Mouse (Mus musculus) neural tube, embryonic 11.5 days (tissue): ENCODE measurements at regions not wholly inside any gene's neighbourhood (a gene's known extent, or its start where the extent isn't known, plus 50 kb on each side); places are given as distances from the start of the nearest gene placed in this dataset.
A peak's percentile ranks its signal among the peaks of the same experiment; 100 is the strongest.

ENCODE experiments used
- ATAC-seq: fragments of 200-750 bp; cut with Nextera tagmentation; 2 replicates; pipeline ENCODE4 v1.8.0; 2017; ENCODE audit warnings: moderate number of reproducible peaks, mild to moderate bottlenecking, moderate TSS enrichment, moderate library complexity; ENCODE audit not compliant: insufficient read depth, low FRiP score, low TSS enrichment
- DNase-seq: peaks from one replicate; pipeline ENCODE4 v3.0.0-alpha.2; 2015; ENCODE audit warnings: low spot score
- H3K27ac ChIP-seq: fragments of 300-500 bp; sonication (generic); 2 replicates; pipeline ENCODE4 v1.5.1; 2014; ENCODE audit warnings: low read depth, mild to moderate bottlenecking, low read length
- H3K27me3 ChIP-seq: fragments of 300-500 bp; sonication (generic); 2 replicates; pipeline ENCODE4 v1.6.1; 2014; ENCODE audit warnings: mild to moderate bottlenecking, low read length, mixed read lengths; ENCODE audit not compliant: control insufficient read depth, insufficient read depth
- H3K36me3 ChIP-seq: fragments of 300-500 bp; sonication (generic); 2 replicates; pipeline ENCODE4 v1.6.1; 2014; ENCODE audit warnings: mild to moderate bottlenecking, low read length, moderate library complexity, mixed read lengths; ENCODE audit not compliant: control insufficient read depth, insufficient read depth
- H3K4me1 ChIP-seq: fragments of 300-500 bp; sonication (generic); 2 replicates; pipeline ENCODE4 v1.6.1; 2014; ENCODE audit warnings: low read length, mixed read lengths; ENCODE audit not compliant: control insufficient read depth, insufficient read depth
- H3K4me2 ChIP-seq: fragments of 300-500 bp; sonication (generic); 2 replicates; pipeline ENCODE4 v1.6.1; 2014; ENCODE audit warnings: low read depth, mild to moderate bottlenecking, moderate library complexity
- H3K4me3 ChIP-seq: fragments of 300-500 bp; sonication (generic); 2 replicates; pipeline ENCODE4 v1.5.1; 2014; ENCODE audit warnings: low read depth, low read length
- H3K9ac ChIP-seq: fragments of 300-500 bp; sonication (generic); 2 replicates; pipeline ENCODE4 v1.6.1; 2014; ENCODE audit warnings: mild to moderate bottlenecking, low read length
- H3K9me3 ChIP-seq: fragments of 300-500 bp; sonication (generic); 2 replicates; pipeline ENCODE4 v1.6.1; 2016; ENCODE audit warnings: low read length; ENCODE audit not compliant: control insufficient read depth
- WGBS: fragments of 180-500 bp; shearing (Covaris S2); extraction: QIAGEN DNeasy Blood & Tissue Kit; methylation state at CpG from one replicate; pipeline ENCODE4 v1.1.7; 2014; 5-methylcytosine and 5-hydroxymethylcytosine counted together

- Histone ChIP-seq H3K27ac (no peak overlapping the region), H3K9me3 (no peaks in the 10 kb centered on the region), H3K4me1 (no peaks in the 10 kb centered on the region), H3K9ac (no peak overlapping the region), H3K4me3 (no peak overlapping the region), H3K27me3 (no peaks in the 10 kb centered on the region), H3K36me3 (no peaks in the 10 kb centered on the region), H3K4me2 (no peak overlapping the region)
- no peak for DNase-seq
- WGBS = 76% methylated on average over 5 of the region's 5 CpGs
- no peak for ATAC-seq
Measured at GRCm38 (mm10) chr2:148107607-148108115, 60.9 kb upstream of the Foxa2 start.

DNA sequence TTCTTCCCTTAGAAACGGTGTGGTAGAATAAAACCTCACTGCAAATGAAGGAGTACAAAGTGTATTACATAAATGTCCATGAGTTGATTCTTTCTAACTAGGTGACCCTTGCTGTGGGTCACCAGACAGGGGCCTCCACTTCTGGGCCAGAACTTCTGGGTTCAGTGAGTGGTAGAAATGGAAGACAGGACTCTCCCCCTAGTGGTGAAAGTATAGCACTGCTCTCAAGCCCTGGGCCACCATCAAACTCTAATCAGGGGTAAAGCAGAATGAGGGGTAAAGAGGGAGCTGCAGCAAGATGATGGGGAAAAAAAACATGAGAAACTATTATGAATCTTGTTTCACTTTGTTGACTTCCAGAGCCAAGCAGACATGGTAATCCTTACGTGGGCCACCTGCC lies 63.4 kb upstream of the Foxa2 start:
- H3K9me3 ChIP-seq = no peaks in the 10 kb centered on the region
- no peaks in the 10 kb centered on the region for H3K27me3 ChIP-seq
- H3K4me3 ChIP-seq = no peak overlapping the region
- WGBS = 40% methylated on average over 2 of the region's 2 CpGs
- H3K4me1 ChIP-seq = no peaks in the 10 kb centered on the region
- no peak for DNase-seq
- no peak overlapping the region for H3K9ac ChIP-seq
- no peak for ATAC-seq
- H3K27ac ChIP-seq = no peak overlapping the region
- H3K4me2 ChIP-seq = no peak overlapping the region
- H3K36me3 ChIP-seq = no peaks in the 10 kb centered on the region

- Histone ChIP-seq H3K27ac (no peak overlapping the region), H3K4me2 (no peak overlapping the region), H3K4me3 (no peak overlapping the region), H3K36me3 (no peaks in the 10 kb centered on the region), H3K9ac (no peak overlapping the region), H3K27me3 (no peaks in the 10 kb centered on the region), H3K4me1 (no peaks in the 10 kb centered on the region), H3K9me3 (no peaks in the 10 kb centered on the region)
- ATAC-seq = no peak
- WGBS = 19% methylated on average over 10 of the region's 10 CpGs
- DNase-seq = peak; percentile 62
Measured at GRCm38 (mm10) chr2:148111889-148112288, 65.1 kb upstream of the Foxa2 start.

GRCm38 (mm10) chr2:148113184-148113583 lies 66.4 kb upstream of the Foxa2 start:
- Histone ChIP-seq H3K4me2 (no peak overlapping the region), H3K27me3 (no peaks in the 10 kb centered on the region), H3K9me3 (no peaks in the 10 kb centered on the region), H3K9ac (no peak overlapping the region), H3K36me3 (no peaks in the 10 kb centered on the region), H3K27ac (no peak overlapping the region), H3K4me1 (no peaks in the 10 kb centered on the region), H3K4me3 (no peak overlapping the region)
- ATAC-seq = no peak
- DNase-seq = no peak
- 61% methylated on average over 2 of the region's 2 CpGs for WGBS

DNA sequence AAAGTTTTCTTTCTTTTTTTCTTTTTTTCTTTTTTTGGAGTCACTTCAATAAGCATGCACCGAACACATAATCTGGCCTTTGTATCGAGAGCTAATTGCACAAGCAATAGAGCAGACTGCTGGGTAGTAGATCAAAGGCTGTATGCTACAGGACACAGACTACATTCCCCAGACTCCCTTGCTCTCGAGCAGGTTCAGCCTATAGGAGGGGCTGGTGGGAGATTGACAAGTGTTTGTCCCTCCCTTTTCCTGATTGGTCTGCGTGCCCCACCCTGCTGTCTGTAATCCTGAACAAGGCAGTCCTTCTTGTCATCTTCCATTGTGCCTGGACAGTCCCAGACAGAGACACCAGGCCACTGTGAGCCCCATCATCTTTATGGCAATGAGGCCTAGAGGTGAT lies 67.8 kb upstream of the Foxa2 start:
- Histone ChIP-seq H3K36me3 (no peaks in the 10 kb centered on the region), H3K4me1 (no peaks in the 10 kb centered on the region), H3K9me3 (no peaks in the 10 kb centered on the region), H3K9ac (no peak overlapping the region), H3K27ac (no peak overlapping the region), H3K27me3 (no peaks in the 10 kb centered on the region), H3K4me2 (no peak overlapping the region), H3K4me3 (no peak overlapping the region)
- 30% methylated on average over 4 of the region's 4 CpGs for WGBS
- peak; percentile 86 for ATAC-seq
- DNase-seq = peak; percentile 17

DNA sequence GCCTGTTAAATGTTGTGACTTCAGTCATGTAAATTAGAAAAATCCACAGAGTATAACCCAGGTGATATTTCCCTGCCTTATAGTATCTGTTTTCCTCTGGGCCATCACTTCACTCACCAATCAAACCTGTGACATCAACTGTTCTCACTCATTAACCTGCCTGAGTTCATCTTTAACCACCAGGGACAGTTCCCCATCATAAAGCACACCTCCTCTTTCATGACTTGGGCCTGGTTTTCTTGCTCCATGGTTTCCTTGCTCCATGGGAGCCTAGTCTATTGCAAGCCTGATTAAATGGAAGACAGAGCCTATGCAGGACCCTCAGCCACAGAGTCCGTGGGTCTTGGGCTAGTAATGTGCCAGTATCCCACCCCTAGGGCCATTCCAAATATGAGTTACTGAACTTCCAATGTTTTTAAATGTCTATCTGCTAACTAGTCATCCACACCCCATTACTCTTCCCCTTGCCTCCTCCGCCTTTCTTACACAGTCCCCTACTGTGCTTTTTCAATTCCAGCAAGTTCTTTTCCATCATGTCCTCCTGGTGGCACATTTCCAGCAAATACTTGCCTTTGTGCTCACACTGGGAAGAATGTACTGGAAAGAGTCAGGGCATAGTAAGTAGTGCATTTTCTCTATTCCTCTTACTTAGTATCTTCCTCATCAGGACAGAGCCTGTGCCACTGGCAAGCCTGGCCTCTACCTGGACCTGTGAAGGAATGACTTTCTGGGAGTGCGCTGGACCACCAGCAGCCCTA lies 69.4 kb upstream of the Foxa2 start:
- Histone ChIP-seq H3K36me3 (no peaks in the 10 kb centered on the region), H3K4me2 (no peak overlapping the region), H3K9ac (no peak overlapping the region), H3K27ac (no peak overlapping the region), H3K9me3 (no peaks in the 10 kb centered on the region), H3K27me3 (no peaks in the 10 kb centered on the region), H3K4me1 (no peaks in the 10 kb centered on the region), H3K4me3 (no peak overlapping the region)
- ATAC-seq = no peak
- no peak for DNase-seq
- WGBS = 79% methylated on average over 3 of the region's 3 CpGs

GRCm38 (mm10) chr2:148117420-148117819 lies 70.7 kb upstream of the Foxa2 start:
- H3K27me3 ChIP-seq = no peaks in the 10 kb centered on the region
- H3K4me2 ChIP-seq = no peak overlapping the region
- no peak overlapping the region for H3K4me3 ChIP-seq
- H3K9ac ChIP-seq = no peak overlapping the region
- no peaks in the 10 kb centered on the region for H3K9me3 ChIP-seq
- H3K27ac ChIP-seq = no peak overlapping the region
- H3K4me1 ChIP-seq = no peaks in the 10 kb centered on the region
- H3K36me3 ChIP-seq = no peaks in the 10 kb centered on the region
- DNase-seq = no peak
- WGBS = 51% methylated on average over 2 of the region's 2 CpGs
- no peak for ATAC-seq

GRCm38 (mm10) chr2:148121885-148122876 lies 75.4 kb upstream of the Foxa2 start:
- no peak overlapping the region for H3K4me2 ChIP-seq
- no peak for ATAC-seq
- WGBS = 43% methylated on average over 13 of the region's 13 CpGs

More at GRCm38 (mm10) chr2:148121885-148122876, 75.4 kb upstream of the Foxa2 start:
- Histone ChIP-seq H3K9me3 (no peaks in the 10 kb centered on the region), H3K9ac (no peak overlapping the region), H3K36me3 (no peaks in the 10 kb centered on the region), H3K4me1 (no peaks in the 10 kb centered on the region), H3K27me3 (no peaks in the 10 kb centered on the region), H3K4me3 (no peak overlapping the region), H3K27ac (no peak overlapping the region)
- peak; percentile 15 for DNase-seq
